Mouse (Mus musculus): ENCODE data around the gene Myo1c. TPM values are rescaled to one million over a fixed set of nuclear protein-coding genes. Genes with fewer than 3 reads are reported as not detected.

Gene Myo1c
- total RNA-seq (2021): 100 to 1,000 TPM; 128 to 132 TPM
- long read RNA-seq, experiment 1, full-length matches to known transcripts: 5 of 43 reads
- long read RNA-seq, experiment 1, partial matches to known transcripts: 34 of 43 reads
- long read RNA-seq, experiment 1, other reads (novel, unspliced or antisense): 4 of 43 reads
- long read RNA-seq, experiment 2, full-length matches to known transcripts: 43 of 57 reads
- long read RNA-seq, experiment 2, partial matches to known transcripts: 11 of 57 reads
- long read RNA-seq, experiment 2, other reads (novel, unspliced or antisense): 3 of 57 reads

GRCm38 (mm10) chr11:75650311-75650710 is at the start of gene Myo1c:
Gene Myo1c (plus strand): TSS chr11:75650504.
- peak; percentile 78 for DNase-seq

DNA sequence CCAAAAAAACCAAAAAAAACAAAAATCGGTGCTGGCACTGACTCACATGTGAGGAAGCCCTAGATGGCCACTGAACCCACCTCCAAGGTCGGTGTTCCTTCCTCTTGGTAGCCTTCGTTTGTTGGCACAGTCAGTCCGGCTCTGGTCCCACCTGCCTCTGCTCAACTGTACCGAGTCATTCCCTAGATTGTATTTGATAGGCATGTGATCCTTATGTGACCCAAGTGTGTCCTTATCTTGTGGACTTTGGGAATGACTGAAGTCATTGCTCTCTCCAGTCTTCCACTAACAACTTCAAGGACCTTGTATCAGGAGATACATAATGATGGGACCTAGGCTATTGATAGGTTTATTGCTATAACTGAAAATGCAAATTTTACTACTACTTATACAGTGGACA is 45.5 kb upstream of the Myo1c start:
- no peak for DNase-seq

GRCm38 (mm10) chr11:75605318-75605717 is 45.0 kb upstream of the Myo1c start:
- DNase-seq: no peak

GRCm38 (mm10) chr11:75608776-75609175 is 41.5 kb upstream of the Myo1c start:
- no peak for DNase-seq

DNA sequence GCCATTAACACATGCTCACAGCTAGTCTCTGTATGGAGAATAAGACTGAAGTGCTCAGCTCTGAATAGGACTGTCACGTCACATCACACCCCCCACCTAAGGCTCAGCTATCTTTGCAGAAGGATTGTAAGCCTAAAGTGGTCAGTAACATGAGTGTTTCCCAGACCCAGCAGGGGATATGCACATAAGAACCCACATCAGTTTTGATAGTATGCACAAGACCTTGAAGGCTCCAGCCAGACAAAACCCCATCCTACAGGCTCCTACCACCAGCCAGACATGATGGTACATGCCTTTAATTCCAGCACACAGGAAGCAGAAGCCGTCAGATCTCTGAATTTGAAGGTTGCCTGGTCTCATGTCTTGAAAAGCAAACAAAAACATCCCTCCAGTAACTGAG is 40.3 kb upstream of the Myo1c start:
- DNase-seq: no peak

DNA sequence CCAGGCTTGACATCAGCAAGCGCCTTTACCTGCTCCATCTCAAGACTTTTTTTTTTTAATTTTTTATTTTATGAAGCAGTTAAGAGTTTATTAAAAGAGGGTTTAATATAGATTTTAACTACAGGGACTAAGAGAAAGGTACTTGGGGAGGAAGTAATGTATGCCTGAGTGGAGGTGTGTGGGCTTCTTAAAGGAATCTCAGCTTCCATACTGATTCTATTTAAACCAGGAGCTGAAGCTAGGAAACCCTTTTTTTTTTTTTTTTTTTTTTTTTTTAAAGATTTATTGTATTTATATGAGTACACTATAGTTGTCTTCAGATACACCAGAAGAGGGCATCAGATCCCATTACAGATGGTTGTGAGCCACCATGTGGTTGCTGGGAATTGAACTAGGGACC is 35.5 kb upstream of the Myo1c start:
- DNase-seq: no peak

DNA sequence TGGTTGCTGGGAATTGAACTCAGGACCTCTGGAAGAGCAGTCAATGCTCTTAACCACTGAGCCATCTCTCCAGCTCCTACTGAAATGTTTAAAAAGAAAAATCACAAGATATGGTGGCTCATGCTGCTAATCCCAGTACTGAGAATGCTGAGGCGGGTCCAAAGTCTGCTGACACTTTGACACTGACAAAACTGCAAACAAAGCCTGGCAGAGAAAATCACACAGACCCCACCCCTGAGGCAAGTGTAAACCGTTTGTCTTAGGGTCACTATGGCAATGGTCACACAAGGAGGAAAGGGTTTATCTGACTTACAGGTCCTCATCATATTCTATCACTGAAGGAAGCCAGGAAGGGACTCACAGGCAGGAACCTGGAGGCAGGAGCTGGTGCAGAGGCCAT is 34.7 kb upstream of the Myo1c start:
- no peak for DNase-seq

DNA sequence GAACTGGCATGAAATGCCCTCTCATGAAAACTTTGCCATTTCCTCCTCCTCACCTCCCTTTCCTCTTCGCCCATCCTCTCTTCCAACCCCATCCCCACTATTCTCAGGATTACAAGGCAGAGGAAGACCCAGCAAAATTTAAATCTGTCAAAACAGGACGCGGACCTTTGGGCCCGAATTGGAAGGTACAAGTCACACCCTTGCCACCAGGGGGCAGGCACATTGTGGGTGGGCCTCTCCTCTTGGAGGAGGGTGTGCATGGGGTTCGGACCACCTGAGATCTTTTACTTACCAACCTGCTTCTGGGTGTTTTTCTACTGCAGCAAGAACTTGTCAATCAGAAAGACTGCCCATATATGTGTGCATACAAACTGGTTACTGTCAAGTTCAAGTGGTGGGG is 31.2 kb upstream of the Myo1c start:
- DNase-seq: no peak

- peak; percentile 83 for DNase-seq
Measured at GRCm38 (mm10) chr11:75620136-75620780, 30.0 kb upstream of the Myo1c start.

GRCm38 (mm10) chr11:75621426-75621825 is 28.9 kb upstream of the Myo1c start:
- no peak for DNase-seq

DNA sequence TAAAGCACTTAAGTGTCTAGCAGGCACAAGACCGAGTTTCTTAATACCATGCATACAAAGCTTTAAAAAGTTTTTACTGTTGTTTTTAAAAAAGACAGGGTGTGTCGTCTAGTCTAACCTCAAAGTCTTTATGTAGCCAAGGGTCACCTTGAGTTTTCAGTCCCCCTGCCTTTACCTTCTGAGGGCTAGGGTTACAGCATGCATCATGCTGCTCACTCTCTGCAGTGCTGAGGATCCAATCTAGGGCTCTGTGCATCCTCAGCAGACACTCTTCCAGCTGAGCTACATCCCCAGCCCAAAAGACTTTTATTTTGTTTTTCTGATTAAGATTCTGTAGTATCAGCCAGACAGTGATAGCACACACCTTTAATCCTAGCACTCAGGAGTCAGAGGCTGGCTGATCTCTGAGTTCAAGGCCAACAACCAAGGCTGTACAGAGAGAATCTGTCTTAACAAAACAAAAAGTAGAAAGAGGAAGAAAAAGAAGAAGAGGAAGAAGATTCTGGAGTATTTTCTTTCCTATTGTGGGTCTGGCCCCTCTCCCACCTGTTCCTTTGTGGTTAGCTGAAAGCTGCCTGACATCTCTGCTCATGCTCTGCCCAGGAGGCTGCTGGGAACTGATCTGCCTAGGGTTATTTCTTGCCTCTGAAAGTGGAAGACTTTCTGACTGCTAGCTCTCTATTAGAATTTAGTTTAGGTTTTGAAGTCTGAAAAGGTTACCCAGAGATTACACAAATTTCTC is 27.5 kb upstream of the Myo1c start:
- DNase-seq: no peak

DNA sequence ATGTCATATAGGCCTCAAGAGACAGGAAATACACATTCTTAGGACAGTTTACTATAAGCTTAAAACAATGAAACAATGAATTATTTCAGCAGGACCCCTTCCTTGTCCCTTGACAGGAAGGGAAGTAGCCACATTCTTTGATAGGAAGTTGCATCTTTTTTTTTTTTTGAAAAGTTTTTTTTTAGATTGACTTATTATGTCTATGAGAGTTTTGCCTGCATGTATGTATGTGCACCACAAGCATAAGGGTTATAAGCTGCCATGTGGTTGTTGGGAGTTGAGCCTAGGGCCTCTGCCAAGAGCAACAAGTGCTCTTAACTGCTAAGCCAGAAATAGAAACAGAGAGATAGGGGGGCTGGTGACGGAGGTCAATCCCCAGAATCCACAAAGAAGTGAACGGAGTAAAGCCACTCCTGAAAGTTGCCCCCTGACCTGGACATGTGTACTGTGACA is 26.2 kb upstream of the Myo1c start:
- DNase-seq: no peak

DNA sequence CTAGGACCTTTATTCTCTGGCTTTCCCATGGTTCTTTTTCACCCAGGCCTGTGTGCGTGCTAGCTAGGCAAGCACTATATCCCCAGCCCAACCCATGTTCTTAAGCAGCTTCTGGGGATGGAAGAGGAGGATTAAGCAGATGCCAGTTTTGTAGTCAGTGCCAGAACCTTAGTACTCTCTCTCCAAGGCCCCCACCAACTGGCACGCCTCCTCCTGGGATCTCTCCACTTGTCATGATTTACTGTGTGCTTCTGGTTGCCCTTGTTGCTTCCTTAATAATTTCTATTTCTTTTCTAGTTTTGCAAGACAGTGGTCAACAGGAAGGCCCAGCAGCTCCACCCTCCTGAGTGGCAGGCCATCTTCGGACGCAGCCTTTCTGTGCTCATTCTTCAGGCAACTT is 24.5 kb upstream of the Myo1c start:
- DNase-seq: peak; percentile 57

- no peak for DNase-seq
Measured at GRCm38 (mm10) chr11:75630098-75630497, 20.2 kb upstream of the Myo1c start.

GRCm38 (mm10) chr11:75630645-75631229 is 19.6 kb upstream of the Myo1c start, which contains the start of gene Inpp5k:
Gene Inpp5k (plus strand): TSS chr11:75630988.
- peak; percentile 96 for DNase-seq

- DNase-seq: no peak
Measured at GRCm38 (mm10) chr11:75631561-75632225, 18.6 kb upstream of the Myo1c start.

GRCm38 (mm10) chr11:75632921-75633320 is 17.4 kb upstream of the Myo1c start:
- DNase-seq: no peak

- no peak for DNase-seq
Measured at GRCm38 (mm10) chr11:75634801-75635200, 15.5 kb upstream of the Myo1c start.

GRCm38 (mm10) chr11:75635315-75635714 is 15.0 kb upstream of the Myo1c start:
- no peak for DNase-seq

DNA sequence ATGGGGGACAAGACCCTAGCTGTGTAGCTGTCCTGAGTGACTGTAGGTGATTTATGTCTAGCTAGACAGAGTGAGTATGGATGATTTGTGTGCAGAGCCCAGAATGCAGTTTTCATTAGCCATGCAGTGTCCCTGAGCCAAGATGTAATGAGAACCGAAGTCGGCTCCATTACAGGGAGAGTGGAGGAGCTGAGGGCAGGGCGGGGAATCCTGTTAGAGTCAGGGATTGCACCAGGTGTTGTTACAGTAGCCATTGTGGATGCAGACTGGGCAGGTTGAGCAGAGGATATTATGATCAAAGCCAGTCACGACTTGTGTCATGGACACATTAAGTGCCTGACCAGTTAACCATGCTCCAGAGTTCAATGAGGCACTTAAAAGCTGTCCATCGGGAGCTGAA is 7.0 kb upstream of the Myo1c start:
- no peak for DNase-seq

DNA sequence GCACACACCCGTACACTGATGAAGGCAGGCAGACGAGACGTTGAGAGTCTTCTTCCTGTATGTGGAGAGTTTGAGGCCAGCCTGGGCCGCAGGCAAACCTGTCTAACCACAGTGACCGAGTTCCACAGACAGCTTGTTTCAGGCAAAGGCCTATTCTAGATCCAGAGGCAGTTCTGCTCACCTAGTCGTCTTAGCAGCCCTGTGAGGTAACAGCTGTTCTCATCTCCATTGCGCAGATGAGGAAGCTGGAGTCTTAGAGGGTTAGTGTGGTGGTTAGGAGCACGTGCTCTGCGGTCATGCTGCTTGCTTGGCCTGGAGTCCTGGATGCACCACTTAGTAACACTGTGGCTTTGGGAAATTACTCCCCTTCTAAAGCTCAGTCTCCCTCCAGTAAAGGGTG is 5.6 kb upstream of the Myo1c start:
- DNase-seq: no peak

GRCm38 (mm10) chr11:75647681-75648211 is 2.6 kb upstream of the Myo1c start:
- peak; percentile 69 for DNase-seq

Data from adrenal gland, postnatal 10 days (tissue).